Comparison of ENCODE assay signal across 9 mouse cellular contexts in genomic region chr4:136248464-136249331, GRCm38 (mm10). TPM values are rescaled to one million over a fixed set of nuclear protein-coding genes. Genes with fewer than 3 reads are reported as not detected.
A peak's percentile ranks its signal among the peaks of the same experiment; 100 is the strongest.
DNase-seq lines count a peak whose midpoint lies in the region; ATAC-seq lines count a peak whose summit lies in the region.
"Had no signal": no experiment of that assay in that cellular context is flagged by ENCODE, and none has a peak within 500 bp of the region (broad histone marks: within the 10 kb centered on the region; RNA-seq: fewer than 3 reads in every experiment).

No protein-coding gene starts in this region.

- peak overlapping the region; percentile 74 for H3K9ac ChIP-seq in heart, embryonic 12.5 days
- H3K9ac ChIP-seq in forebrain, embryonic 11.5 days (ENCODE audit: low read length): no peak overlapping the region; the same call in 1 of the 2 replicates
- peak overlapping the region; percentile 69 for H3K9ac ChIP-seq in lung, embryonic 16.5 days (ENCODE audit: low read length)

- DNase-seq in heart, adult 11 months: no peak
- DNase-seq in forebrain, embryonic 11.5 days (ENCODE audit: low spot score): no peak
- DNase-seq in kidney, adult 11 months: peak; percentile 81
- no peak for DNase-seq in left cerebral cortex, adult 8-10 months (ENCODE audit: low spot score in 2 of 2)
- no peak for DNase-seq in layer of hippocampus, adult 11-12 months (ENCODE audit: low spot score)
- no peak for DNase-seq in spleen, postnatal 4 days (ENCODE audit: low spot score in 2 of 2)

- H3K4me1 ChIP-seq in heart, embryonic 12.5 days (replicated peaks): peaks cover 41% of the 10 kb centered on the region
- peaks cover 27% of the 10 kb centered on the region for H3K4me1 ChIP-seq in forebrain, embryonic 11.5 days (replicated peaks; ENCODE audit: control insufficient read depth, insufficient read depth, low read length)
- H3K4me1 ChIP-seq in lung, embryonic 16.5 days (replicated peaks; ENCODE audit: control insufficient read depth, insufficient read depth, low read length): peaks cover 39% of the 10 kb centered on the region

- under 1% methylated on average over 35 of the region's 37 CpGs for WGBS in heart, embryonic 12.5 days
- under 1% methylated on average over 36 of the region's 37 CpGs for WGBS in forebrain, embryonic 11.5 days
- WGBS in lung, embryonic 16.5 days: 2% methylated on average over 33 of the region's 37 CpGs

- peak overlapping the region; percentile 60; the same call in 1 of the 2 replicates for H3K27ac ChIP-seq in heart, embryonic 12.5 days (ENCODE audit: poor library complexity, severe bottlenecking)
- no peak overlapping the region for H3K27ac ChIP-seq in forebrain, embryonic 11.5 days (ENCODE audit: low read depth, low read length)
- H3K27ac ChIP-seq in lung, embryonic 16.5 days (ENCODE audit: low read length): no peak overlapping the region

- H3K9me3 ChIP-seq in heart, embryonic 12.5 days (replicated peaks): no peaks in the 10 kb centered on the region
- no peaks in the 10 kb centered on the region for H3K9me3 ChIP-seq in forebrain, embryonic 11.5 days (ENCODE audit: control insufficient read depth, low read length)
- no peaks in the 10 kb centered on the region for H3K9me3 ChIP-seq in lung, embryonic 16.5 days (ENCODE audit: control insufficient read depth, low read length)
- H3K9me3 ChIP-seq: G1E had no signal

- peak overlapping the region; percentile 81 for H3K4me2 ChIP-seq in heart, embryonic 12.5 days
- H3K4me2 ChIP-seq in forebrain, embryonic 11.5 days (ENCODE audit: low read depth, low read length, severe bottlenecking): peak overlapping the region; percentile 85
- peak overlapping the region; percentile 97 for H3K4me2 ChIP-seq in lung, embryonic 16.5 days (ENCODE audit: low read depth, low read length)

- peaks cover 57% of the 10 kb centered on the region for H3K27me3 ChIP-seq in heart, embryonic 12.5 days (replicated peaks)
- peaks cover 58% of the 10 kb centered on the region for H3K27me3 ChIP-seq in forebrain, embryonic 11.5 days (ENCODE audit: control insufficient read depth, insufficient read depth, low read length)
- H3K27me3 ChIP-seq in lung, embryonic 16.5 days (ENCODE audit: control insufficient read depth, insufficient read depth, low read depth, low read length): peaks cover 37% of the 10 kb centered on the region

- H3K36me3 ChIP-seq in heart, embryonic 12.5 days: no peaks in the 10 kb centered on the region
- H3K36me3 ChIP-seq in forebrain, embryonic 11.5 days (ENCODE audit: control insufficient read depth, insufficient read depth, low read length): no peaks in the 10 kb centered on the region
- no peaks in the 10 kb centered on the region; the same call in 1 of the 2 replicates for H3K36me3 ChIP-seq in lung, embryonic 16.5 days (ENCODE audit: control insufficient read depth, insufficient read depth, low read length)
- H3K36me3 ChIP-seq: G1E had no signal

- ATAC-seq in heart, embryonic 12.5 days (ENCODE audit: insufficient number of reproducible peaks, low FRiP score): no peak
- ATAC-seq in forebrain, embryonic 11.5 days (replicated peaks; ENCODE audit: low FRiP score): no peak
- ATAC-seq in lung, embryonic 16.5 days (ENCODE audit: low read depth): no peak

- H3K4me3 ChIP-seq in heart, embryonic 12.5 days: peak overlapping the region; percentile 65
- H3K4me3 ChIP-seq in forebrain, embryonic 11.5 days (ENCODE audit: low read depth, low read length): peak overlapping the region; percentile 38
- H3K4me3 ChIP-seq in lung, embryonic 16.5 days (ENCODE audit: low read length): peak overlapping the region; percentile 64

RNA-seq across cellular contexts. Expression of gene Tcea3, which starts 1.2 kb away (rescaled TPM):
- polyA plus RNA-seq in heart, embryonic 12.5 days (2016; fragmentation: Nextera tagmentation; extraction: Ambion mirVana): 56.9 and 57.6 TPM in 2 replicates
- polyA plus RNA-seq in forebrain, embryonic 11.5 days (2014; fragmentation: Nextera tagmentation; extraction: Ambion mirVana): 1.1 and 1.6 TPM in 2 replicates
- polyA plus RNA-seq in lung, embryonic 16.5 days (2015; fragmentation: Nextera tagmentation; extraction: Ambion mirVana): 20.3 and 22.9 TPM in 2 replicates
- under 1 TPM; 0.52 to 0.93 (median 0.70) TPM for total RNA-seq in left cerebral cortex, adult 8-10 months (2022)
- polyA plus RNA-seq: G1E had no signal

RNA-seq across cellular contexts. Expression of gene Zfp46, which starts 35.8 kb away (rescaled TPM):
- polyA plus RNA-seq in heart, embryonic 12.5 days (2016; fragmentation: Nextera tagmentation; extraction: Ambion mirVana): 24.7 and 24.9 TPM in 2 replicates
- polyA plus RNA-seq in forebrain, embryonic 11.5 days (2014; fragmentation: Nextera tagmentation; extraction: Ambion mirVana): 28.2 and 30.8 TPM in 2 replicates
- 27.6 and 28.1 TPM in 2 replicates for polyA plus RNA-seq in lung, embryonic 16.5 days (2015; fragmentation: Nextera tagmentation; extraction: Ambion mirVana)
- total RNA-seq in left cerebral cortex, adult 8-10 months (2022): 10 to 100 TPM; 42.5 to 54.8 (median 50.8) TPM

RNA-seq across cellular contexts. Expression of gene Asap3, which starts 42.5 kb away (rescaled TPM):
- 2.9 and 3.4 TPM in 2 replicates for polyA plus RNA-seq in heart, embryonic 12.5 days (2016; fragmentation: Nextera tagmentation; extraction: Ambion mirVana)
- 4.1 and 4.3 TPM in 2 replicates for polyA plus RNA-seq in forebrain, embryonic 11.5 days (2014; fragmentation: Nextera tagmentation; extraction: Ambion mirVana)
- polyA plus RNA-seq in lung, embryonic 16.5 days (2015; fragmentation: Nextera tagmentation; extraction: Ambion mirVana): 8.2 and 9.1 TPM in 2 replicates
- total RNA-seq in left cerebral cortex, adult 8-10 months (2022): 1 to 10 TPM; 2.5 to 4.5 (median 3.3) TPM
